Mouse (Mus musculus) CH12.LX (cell line): ENCODE results near the gene Plekha7. TPM values are rescaled to one million over a fixed set of nuclear protein-coding genes. Genes with fewer than 3 reads are reported as not detected.

Experiments used
- DNase-seq: peaks from one replicate; pipeline ENCODE4 v3.0.0-alpha.2; 2013; ENCODE audit errors: extremely low read depth
- H3K27ac ChIP-seq: 2 replicates; pipeline ENCODE4 v1.5.1; 2012; ENCODE audit warnings: low read depth, mild to moderate bottlenecking, control low read depth, moderate library complexity; ENCODE audit not compliant: insufficient read depth
- H3K27me3 ChIP-seq: replicated peaks from 2 replicates; pipeline ENCODE3; 2012; ENCODE audit warnings: inconsistent platforms
- H3K36me3 ChIP-seq, 2 experiments: replicated peaks in 1 of 2; 2 replicates each; pipeline versions ENCODE3 to v1.6.1; 2012; ENCODE audit warnings: inconsistent platforms in 1 of 2, low read length in 1 of 2, mild to moderate bottlenecking in 1 of 2, mixed read lengths in 1 of 2, moderate library complexity in 1 of 2; ENCODE audit not compliant: control insufficient read depth in 1 of 2, insufficient read depth in 1 of 2
- H3K4me1 ChIP-seq, 2 experiments: 2 replicates each; pipeline ENCODE4 v1.6.1; 2012; ENCODE audit warnings: inconsistent platforms in 1 of 2, moderate library complexity in 1 of 2; ENCODE audit not compliant: insufficient read depth in 2 of 2, control insufficient read depth in 1 of 2
- H3K4me2 ChIP-seq: 2 replicates; pipeline ENCODE4 v1.6.1; 2012; ENCODE audit warnings: low read depth, mild to moderate bottlenecking, control low read depth; ENCODE audit not compliant: poor library complexity, insufficient read depth, severe bottlenecking
- H3K4me3 ChIP-seq, 3 experiments: fragments of 150-350 bp in 1 of 3; sonication (generic) in 1 of 3; replicated peaks in 1 of 3; 2 replicates each; pipeline versions ENCODE3 to v1.5.1; 2011 to 2012; ENCODE audit warnings: low read depth in 2 of 3, low read length in 2 of 3, mild to moderate bottlenecking in 2 of 3, moderate library complexity in 2 of 3, control low read depth in 1 of 3, improper control_type of control experiment in 1 of 3, inconsistent platforms in 1 of 3, mixed read lengths in 1 of 3; ENCODE audit not compliant: poor library complexity in 1 of 3
- H3K79me2 ChIP-seq: replicated peaks from 2 replicates; pipeline ENCODE4 v1.6.1; 2012; ENCODE audit warnings: mild to moderate bottlenecking, moderate library complexity; ENCODE audit not compliant: control insufficient read depth, poor library complexity, insufficient read depth, severe bottlenecking; ENCODE audit errors: extremely low read depth
- H3K9ac ChIP-seq: 2 replicates; pipeline ENCODE4 v1.6.1; 2012; ENCODE audit warnings: low read depth, mild to moderate bottlenecking, control low read depth, moderate library complexity; ENCODE audit not compliant: insufficient read depth
- H3K9me3 ChIP-seq: replicated peaks from 2 replicates; pipeline ENCODE3; 2012; ENCODE audit warnings: low read length, inconsistent platforms, mixed read lengths
- BHLHE40 ChIP-seq: IDR thresholded peaks from 2 replicates; pipeline ENCODE4 v1.6.1; 2011; ENCODE audit warnings: mild to moderate bottlenecking, low read depth, low read length, improper control_type of control experiment
- CHD2 ChIP-seq: IDR thresholded peaks from 2 replicates; pipeline ENCODE4 v1.6.1; 2011; ENCODE audit warnings: low read length, improper control_type of control experiment
- CTCF ChIP-seq, 2 experiments: IDR thresholded peaks in 1 of 2; conservative IDR thresholded peaks in 1 of 2; 2 replicates each; pipeline ENCODE4 v1.5.1; 2011 to 2012; ENCODE audit warnings: low read depth in 2 of 2, low read length in 2 of 2, improper control_type of control experiment in 1 of 2, inconsistent platforms in 1 of 2, mild to moderate bottlenecking in 1 of 2, moderate library complexity in 1 of 2
- IRF4 ChIP-seq: IDR thresholded peaks from 2 replicates; pipeline ENCODE4 v1.6.1; 2014; ENCODE audit warnings: low read depth, mild to moderate bottlenecking, inconsistent platforms, low read length, improper control_type of control experiment
- JUND ChIP-seq: conservative IDR thresholded peaks from 2 replicates; pipeline ENCODE4 v1.6.1; 2011; ENCODE audit warnings: low read depth, low read length, improper control_type of control experiment
- MAFK ChIP-seq: IDR thresholded peaks from 2 replicates; pipeline ENCODE4 v1.6.1; 2011; ENCODE audit warnings: low read length, improper control_type of control experiment; ENCODE audit not compliant: insufficient replicate concordance
- MAX ChIP-seq: IDR thresholded peaks from 2 replicates; pipeline ENCODE4 v1.6.1; 2011; ENCODE audit warnings: low read length, improper control_type of control experiment
- MEF2A ChIP-seq: IDR thresholded peaks from 2 replicates; pipeline ENCODE4 v1.6.1; 2014; ENCODE audit warnings: low read depth, mild to moderate bottlenecking, inconsistent platforms, low read length, improper control_type of control experiment, borderline replicate concordance
- NRF1 ChIP-seq: IDR thresholded peaks from 2 replicates; pipeline ENCODE4 v1.6.1; 2014; ENCODE audit warnings: low read depth, mild to moderate bottlenecking, inconsistent platforms, low read length, improper control_type of control experiment, moderate library complexity
- PAX5 ChIP-seq: IDR thresholded peaks from 2 replicates; pipeline ENCODE4 v1.6.1; 2012; ENCODE audit warnings: low read length, inconsistent platforms, mixed read lengths
- RAD21 ChIP-seq: IDR thresholded peaks from 2 replicates; pipeline ENCODE4 v1.6.1; 2011; ENCODE audit warnings: low read depth, mild to moderate bottlenecking, low read length, improper control_type of control experiment, moderate library complexity
- RCOR1 ChIP-seq: conservative IDR thresholded peaks from 2 replicates; pipeline ENCODE4 v1.6.1; 2012; ENCODE audit warnings: low read depth, mild to moderate bottlenecking, inconsistent platforms, low read length, improper control_type of control experiment
- SIN3A ChIP-seq: IDR thresholded peaks from 2 replicates; pipeline ENCODE4 v1.6.1; 2012; ENCODE audit warnings: low read length, improper control_type of control experiment, inconsistent platforms
- SMC3 ChIP-seq: IDR thresholded peaks from 2 replicates; pipeline ENCODE4 v1.6.1; 2011; ENCODE audit warnings: low read depth, low read length, improper control_type of control experiment
- USF1 ChIP-seq: IDR thresholded peaks from 2 replicates; pipeline ENCODE4 v1.6.1; 2014; ENCODE audit warnings: low read depth, mild to moderate bottlenecking, inconsistent platforms, low read length, improper control_type of control experiment
- USF2 ChIP-seq: conservative IDR thresholded peaks from 2 replicates; pipeline ENCODE4 v1.6.1; 2011; ENCODE audit warnings: low read depth, low read length, improper control_type of control experiment
- ZC3H11A ChIP-seq: IDR thresholded peaks from 2 replicates; pipeline ENCODE4 v1.6.1; 2012; ENCODE audit warnings: low read depth, mild to moderate bottlenecking, inconsistent platforms, low read length, improper control_type of control experiment
- ZKSCAN1 ChIP-seq: IDR thresholded peaks from 2 replicates; pipeline ENCODE4 v1.6.1; 2012; ENCODE audit warnings: low read depth, inconsistent platforms, low read length, improper control_type of control experiment, borderline replicate concordance
- ZMIZ1 ChIP-seq: IDR thresholded peaks from 2 replicates; pipeline ENCODE4 v1.6.1; 2012; ENCODE audit warnings: low read depth, mild to moderate bottlenecking, inconsistent platforms, low read length, improper control_type of control experiment
- ZNF384 ChIP-seq: IDR thresholded peaks from 2 replicates; pipeline ENCODE4 v1.6.1; 2012; ENCODE audit warnings: low read depth, low read length, improper control_type of control experiment, inconsistent platforms
- dilution Hi-C: fragments of 300-500 bp; cut with MboI; formaldehyde crosslinking; loops from 2 replicates; pipeline ENCODE4 v1.14.3; 2020; ENCODE audit warnings: low sequenced_read_pairs; ENCODE audit not compliant: extremely low pct_unique_long_range_greater_than_20kb, extremely low pct_ligation_motif_present
- in situ Hi-C: fragments of 300-500 bp; cut with MboI; formaldehyde crosslinking; loops from 3 replicates; pipeline ENCODE4 v1.14.3; 2019; ENCODE audit warnings: low sequenced_read_pairs, low pct_ligation_motif_present, low pct_unique_long_range_greater_than_20kb, mixed read lengths
- polyA plus RNA-seq: library from polyadenylated mRNA; unstranded; fragments of >175 nt; gene quantifications from 2 replicates; pipeline ENCODE4 v1.2.1, GENCODE M21; 2012; ENCODE audit warnings: low read depth; ENCODE audit not compliant: insufficient read length
- total RNA-seq, 2 experiments: library from RNA; depleted of rRNA; stranded (reverse); fragments of 300-350 nt in 1 of 2; fragments of >200 nt in 1 of 2; gene quantifications; 2 replicates each; pipeline ENCODE4 v1.2.3; 2012 to 2014

Plekha7 gene
- total and polyA plus RNA-seq, 3 experiments, result 0.59 to 1.5 (median 1.0) TPM

DNA sequence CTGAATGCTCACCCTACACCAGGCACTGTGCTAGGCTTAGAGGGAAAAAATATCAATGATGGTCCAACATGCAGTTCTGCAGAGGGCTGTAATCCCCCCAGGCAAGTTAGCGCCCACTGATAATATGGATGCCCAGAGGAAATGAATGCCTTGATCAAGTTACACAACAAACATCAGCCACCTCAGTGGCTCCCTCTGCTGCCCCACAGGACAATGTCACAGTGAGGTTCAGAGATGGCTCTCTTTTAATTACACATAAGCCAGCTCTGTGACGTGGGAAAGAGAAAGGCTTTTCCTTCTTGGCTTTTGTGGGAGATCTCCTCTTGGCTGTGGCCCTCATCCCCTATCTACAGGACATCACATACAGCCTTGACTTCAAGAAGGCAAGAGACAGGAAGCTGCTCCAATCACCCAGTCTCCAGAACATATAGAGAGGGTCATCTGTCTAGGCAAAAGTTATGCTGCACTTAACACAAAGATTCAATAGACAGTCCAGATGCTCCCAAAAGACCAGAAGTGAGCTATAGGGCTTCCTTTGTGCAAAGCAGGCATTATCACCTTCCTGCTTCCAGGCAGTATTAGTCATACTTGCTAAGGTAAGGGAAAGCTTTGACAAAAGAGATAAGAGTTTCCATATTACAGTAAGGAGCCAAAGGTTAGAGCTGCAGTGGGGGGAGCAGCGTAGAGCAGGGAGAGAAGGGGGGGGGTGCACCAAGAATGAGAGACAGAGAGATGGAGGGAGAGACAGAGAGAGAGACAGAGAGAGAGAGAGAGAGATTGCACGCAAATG lies 47.2 kb downstream of the Plekha7 start:
- no peak for DNase-seq
- H3K27me3 ChIP-seq, result peaks cover 8% of the 10 kb centered on the region
- H3K36me3 ChIP-seq, result no peaks in the 10 kb centered on the region
- TF ChIP-seq ZC3H11A (no peak), RCOR1 (no peak), JUND (no peak), BHLHE40 (no peak), ZKSCAN1 (no peak), ZNF384 (no peak), SMC3 (peak; percentile 28), CTCF (conservative IDR thresholded peaks at IDR 0.05 in 1 of 2, IDR thresholded peaks at IDR 0.05 in 1 of 2; ENCODE audit: low read depth in 2 of 2, low read length in 2 of 2) (peak in 1 of 2 experiments; percentile 51; a peak in 2 of 4 replicates), PAX5 (no peak), SIN3A (no peak), USF1 (no peak)
- no peak overlapping the region for H3K27ac ChIP-seq
- H3K9ac ChIP-seq, result no peak overlapping the region
- H3K9me3 ChIP-seq, result no peaks in the 10 kb centered on the region
- dilution Hi-C loops (no loop called here), in situ Hi-C loops (no loop called here)
- peaks cover 7 to 10% of the 10 kb centered on the region in 2 experiments for H3K4me1 ChIP-seq
- H3K79me2 ChIP-seq, result no peaks in the 10 kb centered on the region
- no peak overlapping the region for H3K4me3 ChIP-seq
- no peak overlapping the region for H3K4me2 ChIP-seq

DNA sequence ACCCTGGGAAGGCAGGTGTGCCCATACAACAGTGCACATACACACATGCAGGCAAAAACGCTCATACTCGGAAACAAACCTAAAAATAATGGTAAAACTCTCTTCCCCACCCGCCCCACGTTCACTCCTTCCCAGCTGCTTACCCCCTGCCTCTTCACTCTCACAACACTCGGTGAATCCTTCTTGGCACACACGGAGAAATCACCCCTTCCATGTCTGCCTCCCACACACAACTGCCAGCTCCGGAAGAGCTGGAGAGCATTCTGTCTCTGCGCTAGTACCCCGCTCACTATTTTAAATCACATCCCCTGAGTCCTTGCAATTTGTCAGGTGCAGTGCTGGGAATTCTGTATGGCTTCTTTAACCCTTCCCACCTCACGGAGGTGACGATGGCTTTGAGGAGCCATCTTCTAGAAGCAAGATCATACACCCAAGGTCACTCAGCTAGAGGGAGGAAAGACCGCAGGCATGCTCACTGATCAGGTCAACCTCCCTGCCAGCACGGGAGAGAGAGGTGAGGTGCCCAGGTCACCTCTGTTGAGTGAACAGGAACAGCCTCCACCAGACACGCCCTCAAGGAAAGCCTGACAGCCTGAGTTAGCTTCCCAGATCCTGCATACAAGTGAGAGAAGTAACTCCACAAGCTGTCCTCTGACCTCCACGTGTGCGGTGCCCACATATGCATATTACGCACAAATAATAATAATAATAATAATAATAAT lies 49.6 kb downstream of the Plekha7 start:
- in situ Hi-C loops (loop anchor here (10.0 kb wide), 1 partner anchor 46 kb away; the partner anchor contains the start of gene Plekha7), dilution Hi-C loops (no loop called here)
- no peaks in the 10 kb centered on the region for H3K36me3 ChIP-seq
- H3K27ac ChIP-seq, result no peak overlapping the region
- H3K27me3 ChIP-seq, result peaks cover 14% of the 10 kb centered on the region
- no peak for TF ChIP-seq ZMIZ1
- no peak for TF ChIP-seq CHD2
- TF ChIP-seq BHLHE40, result no peak
- TF ChIP-seq USF2, result no peak
- no peak for TF ChIP-seq NRF1
- no peak for TF ChIP-seq ZC3H11A
- no peak for TF ChIP-seq RAD21
- no peak for TF ChIP-seq RCOR1
- no peak for TF ChIP-seq IRF4
- TF ChIP-seq MAFK, result no peak
- no peak for TF ChIP-seq MEF2A
- TF ChIP-seq MAX, result no peak
- no peak for TF ChIP-seq PAX5
- H3K4me3 ChIP-seq, result no peak overlapping the region
- H3K79me2 ChIP-seq, result no peaks in the 10 kb centered on the region
- no peak overlapping the region for H3K4me2 ChIP-seq
- no peaks in the 10 kb centered on the region for H3K9me3 ChIP-seq
- no peak for DNase-seq
- no peaks in the 10 kb centered on the region for H3K4me1 ChIP-seq
- no peak overlapping the region for H3K9ac ChIP-seq
